Mouse (Mus musculus) ES-Bruce4 (cell line): ENCODE results near the gene Sephs2. TPM values are rescaled to one million over a fixed set of nuclear protein-coding genes. Genes with fewer than 3 reads are reported as not detected.
A peak's percentile ranks its signal among the peaks of the same experiment; 100 is the strongest.

Experiments
- H3K27ac ChIP-seq: 2 replicates; pipeline ENCODE4 v1.5.1; 2012; ENCODE audit warnings: low read length, inconsistent platforms; ENCODE audit not compliant: insufficient read depth
- H3K27me3 ChIP-seq: 2 replicates; pipeline ENCODE4 v1.6.1; 2012; ENCODE audit warnings: mild to moderate bottlenecking, low read length, inconsistent platforms; ENCODE audit not compliant: control insufficient read depth, poor library complexity, insufficient read depth, severe bottlenecking
- H3K36me3 ChIP-seq: 2 replicates; pipeline ENCODE4 v1.6.1; 2012; ENCODE audit warnings: inconsistent platforms, mild to moderate bottlenecking, low read length, moderate library complexity; ENCODE audit not compliant: control insufficient read depth, poor library complexity, insufficient read depth, severe bottlenecking
- H3K4me1 ChIP-seq: one replicate; pipeline ENCODE4 v1.8.1; 2011; ENCODE audit warnings: low read length; ENCODE audit not compliant: control insufficient read depth, insufficient read depth
- H3K4me3 ChIP-seq: 2 replicates; pipeline ENCODE4 v1.5.1; 2011; ENCODE audit warnings: low read depth, mild to moderate bottlenecking, low read length
- H3K9ac ChIP-seq: 2 replicates; pipeline ENCODE4 v1.6.1; 2012; ENCODE audit warnings: low read depth, mild to moderate bottlenecking, inconsistent platforms; ENCODE audit not compliant: poor library complexity, severe bottlenecking
- H3K9me3 ChIP-seq: replicated peaks from 2 replicates; pipeline ENCODE4 v1.6.1; 2012; ENCODE audit warnings: mild to moderate bottlenecking, low read length, inconsistent platforms; ENCODE audit not compliant: control insufficient read depth, poor library complexity, insufficient read depth, severe bottlenecking
- CTCF ChIP-seq: IDR thresholded peaks from one replicate; pipeline ENCODE4 v1.8.1; 2011; ENCODE audit warnings: low read depth, low read length
- EP300 ChIP-seq: IDR thresholded peaks from 2 replicates; pipeline ENCODE4 v1.6.1; 2011; ENCODE audit warnings: low read depth, low read length; ENCODE audit not compliant: insufficient read depth
- POLR2A ChIP-seq: IDR thresholded peaks from one replicate; pipeline ENCODE4 v1.8.1; 2011; ENCODE audit warnings: low read length; ENCODE audit not compliant: insufficient read depth
- polyA plus RNA-seq: library from polyadenylated mRNA; stranded (reverse); fragments of >200 nt; gene quantifications from 2 replicates; pipeline ENCODE4 v1.2.4, GENCODE M21; 2011; ENCODE audit warnings: low read depth; ENCODE audit not compliant: missing spikeins, insufficient read depth, insufficient read length

The Sephs2 gene
- polyA plus RNA-seq, 1 experiment: 77.5 TPM

GRCm38 (mm10) chr7:127225147-127225995 lies 48.5 kb downstream of the Sephs2 start:
- H3K36me3 ChIP-seq: 0 out of 2 replicates have a peak, but pooled peaks cover 2% of the 10 kb centered on the region

GRCm38 (mm10) chr7:127224616-127225015 lies 49.2 kb downstream of the Sephs2 start:
- H3K4me3 ChIP-seq: peak overlapping the region; percentile 18; the same call in 1 of the 2 replicates
- H3K27ac ChIP-seq: peak overlapping the region; percentile 99
- TF ChIP-seq CTCF: no peak
- no peak for TF ChIP-seq POLR2A
- no peak for TF ChIP-seq EP300
- peaks cover 7% of the 10 kb centered on the region for H3K4me1 ChIP-seq
- H3K9ac ChIP-seq: peak overlapping the region; percentile 52
- no peaks in the 10 kb centered on the region for H3K9me3 ChIP-seq
- 0 out of 2 replicates have a peak, but pooled peaks cover 2% of the 10 kb centered on the region for H3K36me3 ChIP-seq
- no peaks in the 10 kb centered on the region for H3K27me3 ChIP-seq

More at GRCm38 (mm10) chr7:127225147-127225995, 48.5 kb downstream of the Sephs2 start:
- peak overlapping the region; percentile 35 for H3K9ac ChIP-seq
- no peaks in the 10 kb centered on the region for H3K9me3 ChIP-seq
- TF ChIP-seq EP300 (peak; percentile 96), POLR2A (no peak)
- H3K27ac ChIP-seq: peak overlapping the region; percentile 99
- peaks cover 7% of the 10 kb centered on the region for H3K4me1 ChIP-seq
- peak overlapping the region; percentile 1; the same call in 1 of the 2 replicates for H3K4me3 ChIP-seq
- H3K27me3 ChIP-seq: no peaks in the 10 kb centered on the region

GRCm38 (mm10) chr7:127223515-127224478 lies 50.1 kb downstream of the Sephs2 start:
- H3K27ac ChIP-seq: peak overlapping the region; percentile 99

GRCm38 (mm10) chr7:127223106-127223505 lies 50.7 kb downstream of the Sephs2 start:
- Histone ChIP-seq H3K9me3 (no peaks in the 10 kb centered on the region), H3K4me3 (no peak overlapping the region), H3K4me1 (peaks cover 7% of the 10 kb centered on the region), H3K36me3 (no peaks in the 10 kb centered on the region), H3K27me3 (no peaks in the 10 kb centered on the region), H3K27ac (peak overlapping the region; percentile 99), H3K9ac (peak overlapping the region; percentile 46)
- TF ChIP-seq EP300 (0 out of 2 replicates have a peak, but pooled peaks have one; percentile 37), POLR2A (no peak), CTCF (no peak)

More at GRCm38 (mm10) chr7:127223515-127224478, 50.1 kb downstream of the Sephs2 start:
- Histone ChIP-seq H3K9me3 (no peaks in the 10 kb centered on the region), H3K9ac (peak overlapping the region; percentile 52), H3K27me3 (no peaks in the 10 kb centered on the region), H3K4me1 (peaks cover 7% of the 10 kb centered on the region), H3K36me3 (no peaks in the 10 kb centered on the region), H3K4me3 (peak overlapping the region; percentile 12; the same call in 1 of the 2 replicates)
- TF ChIP-seq EP300 (peak; percentile 70; the same call in 1 of the 2 replicates), CTCF (no peak), POLR2A (no peak)

Other genes with a start within 250 kb of the Sephs2 start
- 117 and 123 TPM in 2 replicates for gene Maz, start 247.0 kb downstream of the Sephs2 start, polyA plus RNA-seq
- 106 and 109 TPM in 2 replicates for gene Kif22, start 231.6 kb downstream of the Sephs2 start, polyA plus RNA-seq
- gene Zg16, start 186.7 kb downstream of the Sephs2 start, polyA plus RNA-seq: not detected in 2 replicates
- 1.6 TPM in 2 replicates for gene AI467606, start 182.7 kb downstream of the Sephs2 start, polyA plus RNA-seq
- 8.6 and 9.3 TPM in 2 replicates for gene Qprt, start 151.8 kb downstream of the Sephs2 start, polyA plus RNA-seq
- gene Spn, start 136.2 kb downstream of the Sephs2 start, polyA plus RNA-seq: 1.5 and 2.2 TPM in 2 replicates
- gene Cd2bp2, start 78.0 kb downstream of the Sephs2 start, polyA plus RNA-seq: 98.6 and 120 TPM in 2 replicates
- gene Tbc1d10b, start 65.6 kb downstream of the Sephs2 start, polyA plus RNA-seq: 42.8 and 55.5 TPM in 2 replicates
- 278 and 351 TPM in 2 replicates for gene Mylpf, start 65.2 kb downstream of the Sephs2 start, polyA plus RNA-seq
- gene Zfp553, start 41.0 kb downstream of the Sephs2 start, polyA plus RNA-seq: 52.1 and 57.0 TPM in 2 replicates
- gene Sept1, start 40.9 kb downstream of the Sephs2 start, polyA plus RNA-seq: 210 and 229 TPM in 2 replicates
- 8.2 and 8.7 TPM in 2 replicates for gene Zfp771, start 29.8 kb downstream of the Sephs2 start, polyA plus RNA-seq
- 133 and 135 TPM in 2 replicates for gene Dctpp1, start 13.3 kb downstream of the Sephs2 start, polyA plus RNA-seq
- 0.55 and 0.81 TPM in 2 replicates for gene Itgal, start 22.2 kb upstream of the Sephs2 start, polyA plus RNA-seq
- gene Zfp768, start 71.5 kb upstream of the Sephs2 start, polyA plus RNA-seq: 7.0 and 7.8 TPM in 2 replicates
- 4.2 and 7.5 TPM in 2 replicates for gene Zfp747, start 102.0 kb upstream of the Sephs2 start, polyA plus RNA-seq
- gene 9130019O22Rik, start 113.1 kb upstream of the Sephs2 start, polyA plus RNA-seq: 1.7 and 2.1 TPM in 2 replicates
- gene E430018J23Rik, start 119.6 kb upstream of the Sephs2 start, polyA plus RNA-seq: 2.0 and 6.1 TPM in 2 replicates
- gene Zfp764, start 132.8 kb upstream of the Sephs2 start, polyA plus RNA-seq: 1.4 and 1.9 TPM in 2 replicates
- gene Zfp688, start 148.0 kb upstream of the Sephs2 start, polyA plus RNA-seq: 20.3 and 24.9 TPM in 2 replicates
- gene Zfp689, start 175.1 kb upstream of the Sephs2 start, polyA plus RNA-seq: 2.7 and 2.8 TPM in 2 replicates
- 45.3 and 48.0 TPM in 2 replicates for gene Prr14, start 185.6 kb upstream of the Sephs2 start, polyA plus RNA-seq
- 21.8 and 25.3 TPM in 2 replicates for gene Fbrs, start 205.1 kb upstream of the Sephs2 start, polyA plus RNA-seq
- gene Srcap, start 237.9 kb upstream of the Sephs2 start, polyA plus RNA-seq: 106 and 114 TPM in 2 replicates
- 13.0 and 13.6 TPM in 2 replicates for gene Gm42715, start 245.5 kb upstream of the Sephs2 start, polyA plus RNA-seq